ENCODE assay signal across 23 mouse cellular contexts in the genomic region with DNA sequence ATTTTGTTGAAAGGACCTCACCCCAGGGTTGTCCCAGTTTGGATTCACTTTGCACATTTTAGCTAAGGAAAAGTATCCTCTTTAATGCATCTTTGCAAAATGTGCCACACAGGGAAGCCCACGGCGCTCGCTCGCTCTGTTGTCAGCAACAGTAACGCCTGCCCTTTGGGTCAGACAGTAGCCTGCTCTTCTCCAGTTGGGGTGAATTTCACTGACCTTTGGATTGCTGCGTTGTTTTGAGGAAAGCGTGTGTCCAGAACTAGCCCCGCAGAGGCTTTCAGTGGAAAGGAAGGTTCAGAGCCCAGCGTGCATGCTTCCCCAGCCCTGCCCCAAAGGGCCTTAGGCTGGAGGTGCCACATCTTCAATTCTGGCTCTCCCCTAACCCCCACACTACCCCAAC. TPM values are rescaled to one million over a fixed set of nuclear protein-coding genes. Genes with fewer than 3 reads are reported as not detected.
A peak's percentile ranks its signal among the peaks of the same experiment; 100 is the strongest.
DNase-seq lines count a peak whose midpoint lies in the region; ATAC-seq and TF ChIP-seq lines count a peak whose summit lies in the region.
"Had no signal": no experiment of that assay in that cellular context is flagged by ENCODE, and none has a peak within 500 bp of the region (broad histone marks: within the 10 kb centered on the region; RNA-seq: fewer than 3 reads in every experiment).

No protein-coding gene starts in this region.

- H3K4me3 ChIP-seq in gastrocnemius, adult 2 months = no peak overlapping the region
- no peak overlapping the region for H3K4me3 ChIP-seq in liver, adult 2 months (ENCODE audit: insufficient read depth, low read depth, low read length)
- no peak overlapping the region for H3K4me3 ChIP-seq in liver, embryonic 12.5 days
- no peak overlapping the region for H3K4me3 ChIP-seq in midbrain, embryonic 13.5 days (replicated peaks)
- no peak overlapping the region for H3K4me3 ChIP-seq in midbrain, embryonic 15.5 days
- no peak overlapping the region for H3K4me3 ChIP-seq in myocyte
- H3K4me3 ChIP-seq: embryonic facial prominence, embryonic 12.5 days; forebrain, embryonic 13.5 days; hindbrain, embryonic 13.5 days had no signal

- H3K9ac ChIP-seq in liver, adult 2 months (ENCODE audit: low read depth, low read length) = peak overlapping the region; percentile 6; the same call in 1 of the 2 replicates
- no peak overlapping the region for H3K9ac ChIP-seq in liver, embryonic 12.5 days
- H3K9ac ChIP-seq in midbrain, embryonic 13.5 days (replicated peaks) = 0 out of 2 replicates have a peak overlapping the region, but pooled peaks have one; percentile 5
- H3K9ac ChIP-seq in midbrain, embryonic 15.5 days = no peak overlapping the region
- H3K9ac ChIP-seq: embryonic facial prominence, embryonic 12.5 days; forebrain, embryonic 13.5 days; forebrain, postnatal 0 days; hindbrain, embryonic 13.5 days had no signal

- intact Hi-C loops in gastrocnemius, adult 2 months (cut with DNase I) = no loop called here

- H3K36me3 ChIP-seq in liver, adult 2 months (ENCODE audit: control insufficient read depth, insufficient read depth, low read length) = 0 out of 2 replicates have a peak, but pooled peaks cover 1% of the 10 kb centered on the region
- peaks cover 7% of the 10 kb centered on the region; the same call in 1 of the 2 replicates for H3K36me3 ChIP-seq in liver, embryonic 12.5 days
- H3K36me3 ChIP-seq in midbrain, embryonic 13.5 days = peaks cover 12% of the 10 kb centered on the region
- H3K36me3 ChIP-seq in midbrain, embryonic 15.5 days (replicated peaks) = no peaks in the 10 kb centered on the region
- peaks cover 7% of the 10 kb centered on the region for H3K36me3 ChIP-seq in myocyte (ENCODE audit: control insufficient read depth, insufficient read depth)

- no peaks in the 10 kb centered on the region for H3K27me3 ChIP-seq in liver, adult 2 months (ENCODE audit: control insufficient read depth, insufficient read depth, low read length)
- H3K27me3 ChIP-seq in liver, embryonic 12.5 days (replicated peaks) = no peaks in the 10 kb centered on the region
- no peaks in the 10 kb centered on the region for H3K27me3 ChIP-seq in midbrain, embryonic 13.5 days
- H3K27me3 ChIP-seq in midbrain, embryonic 15.5 days (replicated peaks) = no peaks in the 10 kb centered on the region
- no peaks in the 10 kb centered on the region for H3K27me3 ChIP-seq in myocyte (ENCODE audit: control insufficient read depth, insufficient read depth, insufficient read length)
- H3K27me3 ChIP-seq: CH12.LX; embryonic facial prominence, embryonic 12.5 days; forebrain, embryonic 13.5 days; hindbrain, embryonic 13.5 days; Patski had no signal

- no peak overlapping the region for H3K4me2 ChIP-seq in liver, embryonic 12.5 days
- H3K4me2 ChIP-seq in midbrain, embryonic 13.5 days (replicated peaks) = no peak overlapping the region
- H3K4me2 ChIP-seq in midbrain, embryonic 15.5 days = no peak overlapping the region
- H3K4me2 ChIP-seq in myocyte (ENCODE audit: low read depth) = peak overlapping the region; percentile 10
- H3K4me2 ChIP-seq: embryonic facial prominence, embryonic 12.5 days; forebrain, embryonic 13.5 days; hindbrain, embryonic 13.5 days had no signal

- no peaks in the 10 kb centered on the region for H3K9me3 ChIP-seq in liver, embryonic 12.5 days (replicated peaks)
- no peaks in the 10 kb centered on the region for H3K9me3 ChIP-seq in midbrain, embryonic 13.5 days
- H3K9me3 ChIP-seq in midbrain, embryonic 15.5 days = no peaks in the 10 kb centered on the region
- H3K9me3 ChIP-seq: embryonic facial prominence, embryonic 12.5 days; forebrain, embryonic 13.5 days; hindbrain, embryonic 13.5 days had no signal

- H3K4me1 ChIP-seq in liver, adult 2 months (ENCODE audit: control insufficient read depth, insufficient read depth, low read length) = peaks cover 45% of the 10 kb centered on the region
- H3K4me1 ChIP-seq in liver, embryonic 12.5 days = peaks cover 44% of the 10 kb centered on the region
- peaks cover 27% of the 10 kb centered on the region for H3K4me1 ChIP-seq in midbrain, embryonic 13.5 days (replicated peaks)
- H3K4me1 ChIP-seq in midbrain, embryonic 15.5 days = peaks cover 14% of the 10 kb centered on the region

- no peak overlapping the region for H3ac ChIP-seq in myocyte (ENCODE audit: control insufficient read depth, insufficient read length)

- TF ChIP-seq CTCF in gastrocnemius, adult 2 months (IDR thresholded peaks at IDR 0.05) = no peak
- no peak for TF ChIP-seq CTCF in liver, adult 2 months (IDR thresholded peaks at IDR 0.05; ENCODE audit: low read depth, low read length)

- H3K27ac ChIP-seq in gastrocnemius, adult 2 months = peak overlapping the region; percentile 97
- peak overlapping the region; percentile 81 for H3K27ac ChIP-seq in liver, adult 2 months (replicated peaks; ENCODE audit: insufficient read depth, low read depth, low read length)
- H3K27ac ChIP-seq in liver, embryonic 12.5 days = no peak overlapping the region
- H3K27ac ChIP-seq in midbrain, embryonic 13.5 days = no peak overlapping the region
- no peak overlapping the region for H3K27ac ChIP-seq in midbrain, embryonic 15.5 days
- H3K27ac ChIP-seq: embryonic facial prominence, embryonic 12.5 days; forebrain, embryonic 13.5 days; hindbrain, embryonic 13.5 days; hindbrain, postnatal 0 days had no signal

- peaks cover 45% of the 10 kb centered on the region; the same call in 1 of the 2 replicates for H3K79me2 ChIP-seq in liver, adult 2 months (ENCODE audit: control insufficient read depth, insufficient read depth, low read length)
- peaks cover 90% of the 10 kb centered on the region for H3K79me2 ChIP-seq in myocyte (ENCODE audit: control insufficient read depth, insufficient read depth)

- no peak for TF ChIP-seq POLR2A in liver, adult 2 months (IDR thresholded peaks at IDR 0.05; ENCODE audit: extremely low read depth, insufficient read depth, low read length)
- TF ChIP-seq POLR2A in myocyte (IDR thresholded peaks at IDR 0.05; ENCODE audit: insufficient read length, low read depth) = no peak

- no peak for ATAC-seq in liver, embryonic 12.5 days
- ATAC-seq in midbrain, embryonic 13.5 days = no peak
- no peak for ATAC-seq in midbrain, embryonic 15.5 days (replicated peaks)
- ATAC-seq: activated CD4-positive, CD25-positive, alpha-beta regulatory T cell, adult 4 months; forebrain, embryonic 13.5 days; forebrain, postnatal 0 days; hindbrain, postnatal 0 days; Patski had no signal

- no peak for DNase-seq in gastrocnemius, adult 2 months
- DNase-seq in gastrocnemius, adult 18-20 months (ENCODE audit: low spot score) = no peak
- DNase-seq in liver, adult 2 months (ENCODE audit: extremely low read depth, low read depth, low spot score) = peak; percentile 78
- no peak for DNase-seq in right cerebral cortex, postnatal 14 days
- DNase-seq: adrenal gland, postnatal 25 days; cerebellum, adult 18-20 months; embryo, embryonic 11 days; forebrain, postnatal 0 days; gastrocnemius, postnatal 36 days; heart, adult 11 months; heart, postnatal 10 days had no signal

- WGBS in liver, adult 2 months = 19% methylated on average over 9 of the region's 9 CpGs
- 85% methylated on average over 9 of the region's 9 CpGs for WGBS in liver, embryonic 12.5 days (ENCODE audit: insufficient replicate concordance)
- WGBS in midbrain, embryonic 13.5 days = 92% methylated on average over 9 of the region's 9 CpGs
- WGBS in midbrain, embryonic 15.5 days = 89% methylated on average over 9 of the region's 9 CpGs

RNA-seq across cellular contexts. Expression of gene Stk40, which starts 11.7 kb away (rescaled TPM):
- 100 to 1,000 TPM; 102 to 108 TPM for total RNA-seq in gastrocnemius, adult 2 months (2021)
- total RNA-seq in gastrocnemius, adult 18-20 months (2021) = 100 to 1,000 TPM; 113 to 127 TPM
- total RNA-seq in liver, adult 2 months (2014; rRNA removed) = 6.5 and 10.8 TPM in 2 replicates
- polyA plus RNA-seq in liver, adult 2 months (2012; rRNA removed) = 22.5 and 22.9 TPM in 2 replicates
- 22.4 and 23.0 TPM in 2 replicates for polyA plus RNA-seq in liver, embryonic 12.5 days (2016; fragmentation: Nextera tagmentation; extraction: Ambion mirVana)
- polyA plus RNA-seq in midbrain, embryonic 13.5 days (2015; fragmentation: Nextera tagmentation; extraction: Ambion mirVana) = 35.7 and 37.0 TPM in 2 replicates
- 34.4 and 35.2 TPM in 2 replicates for polyA plus RNA-seq in midbrain, embryonic 15.5 days (2015; fragmentation: Nextera tagmentation; extraction: Ambion mirVana)
- polyA plus RNA-seq in myocyte (2012; fragmentation: generic; extraction: Trizol) = 25.9 TPM

RNA-seq across cellular contexts. Expression of gene Lsm10, which starts 19.0 kb away (rescaled TPM):
- total RNA-seq in gastrocnemius, adult 2 months (2021) = 1 to 10 TPM; 7.3 to 7.4 TPM
- 10 to 100 TPM in 1 of 2 experiments, 1 to 10 TPM in 1; 7.4 to 10.8 TPM for total RNA-seq in gastrocnemius, adult 18-20 months (2021)
- 20.0 and 30.0 TPM in 2 replicates for total RNA-seq in liver, adult 2 months (2014; rRNA removed)
- polyA plus RNA-seq in liver, adult 2 months (2012; rRNA removed) = 28.4 TPM in 2 replicates
- polyA plus RNA-seq in liver, embryonic 12.5 days (2016; fragmentation: Nextera tagmentation; extraction: Ambion mirVana) = 34.5 and 36.7 TPM in 2 replicates
- polyA plus RNA-seq in midbrain, embryonic 13.5 days (2015; fragmentation: Nextera tagmentation; extraction: Ambion mirVana) = 45.9 and 52.1 TPM in 2 replicates
- 48.7 and 53.0 TPM in 2 replicates for polyA plus RNA-seq in midbrain, embryonic 15.5 days (2015; fragmentation: Nextera tagmentation; extraction: Ambion mirVana)
- polyA plus RNA-seq in myocyte (2012; fragmentation: generic; extraction: Trizol) = 50.5 TPM

RNA-seq across cellular contexts. Expression of gene Eva1b, which starts 32.1 kb away (rescaled TPM):
- 1 to 10 TPM; 2.9 to 4.4 TPM for total RNA-seq in gastrocnemius, adult 2 months (2021)
- 1 to 10 TPM; 2.1 to 3.3 TPM for total RNA-seq in gastrocnemius, adult 18-20 months (2021)
- 8.0 and 9.5 TPM in 2 replicates for total RNA-seq in liver, adult 2 months (2014; rRNA removed)
- 15.8 and 18.1 TPM in 2 replicates for polyA plus RNA-seq in liver, adult 2 months (2012; rRNA removed)
- polyA plus RNA-seq in liver, embryonic 12.5 days (2016; fragmentation: Nextera tagmentation; extraction: Ambion mirVana) = 19.3 and 19.5 TPM in 2 replicates
- 10.3 and 12.9 TPM in 2 replicates for polyA plus RNA-seq in midbrain, embryonic 13.5 days (2015; fragmentation: Nextera tagmentation; extraction: Ambion mirVana)
- 11.8 and 12.0 TPM in 2 replicates for polyA plus RNA-seq in midbrain, embryonic 15.5 days (2015; fragmentation: Nextera tagmentation; extraction: Ambion mirVana)
- polyA plus RNA-seq in myocyte (2012; fragmentation: generic; extraction: Trizol) = 28.6 TPM

RNA-seq across cellular contexts. Expression of gene Sh3d21, which starts 47.9 kb away (rescaled TPM):
- total RNA-seq in gastrocnemius, adult 2 months (2021) = 1 to 10 TPM in 1 of 2 experiments, under 1 TPM in 1; 0.97 to 1.2 TPM
- under 1 TPM; 0.62 to 0.83 TPM for total RNA-seq in gastrocnemius, adult 18-20 months (2021)
- 0.54 and 0.65 TPM in 2 replicates for total RNA-seq in liver, adult 2 months (2014; rRNA removed)
- 0.26 and 0.55 TPM in 2 replicates for polyA plus RNA-seq in liver, adult 2 months (2012; rRNA removed)
- 1.3 and 1.6 TPM in 2 replicates for polyA plus RNA-seq in liver, embryonic 12.5 days (2016; fragmentation: Nextera tagmentation; extraction: Ambion mirVana)
- 0.55 and 1.0 TPM in 2 replicates for polyA plus RNA-seq in midbrain, embryonic 13.5 days (2015; fragmentation: Nextera tagmentation; extraction: Ambion mirVana)
- polyA plus RNA-seq in midbrain, embryonic 15.5 days (2015; fragmentation: Nextera tagmentation; extraction: Ambion mirVana) = 1.3 TPM in 2 replicates
- 0.23 TPM for polyA plus RNA-seq in myocyte (2012; fragmentation: generic; extraction: Trizol)
- total RNA-seq: common myeloid progenitor, adult 5-6 weeks had no signal

RNA-seq across cellular contexts. Expression of gene Oscp1, which starts 57.0 kb away (rescaled TPM):
- 1 to 10 TPM; 2.3 to 3.7 TPM for total RNA-seq in gastrocnemius, adult 2 months (2021)
- total RNA-seq in gastrocnemius, adult 18-20 months (2021) = 1 to 10 TPM; 3.1 TPM
- 0.37 and 0.74 TPM in 2 replicates for total RNA-seq in liver, adult 2 months (2014; rRNA removed)
- 0.20 TPM in 1 of 2 replicates, not detected in the other for polyA plus RNA-seq in liver, adult 2 months (2012; rRNA removed)
- 2.8 and 3.0 TPM in 2 replicates for polyA plus RNA-seq in liver, embryonic 12.5 days (2016; fragmentation: Nextera tagmentation; extraction: Ambion mirVana)
- polyA plus RNA-seq in midbrain, embryonic 13.5 days (2015; fragmentation: Nextera tagmentation; extraction: Ambion mirVana) = 35.5 and 36.2 TPM in 2 replicates
- polyA plus RNA-seq in midbrain, embryonic 15.5 days (2015; fragmentation: Nextera tagmentation; extraction: Ambion mirVana) = 43.7 and 47.7 TPM in 2 replicates
- 12.8 TPM for polyA plus RNA-seq in myocyte (2012; fragmentation: generic; extraction: Trizol)

Comparison
In these comparisons a context has a peak if more than half of its experiments do, and no peak if none do; other contexts are left out.
1. H3K27ac ChIP-seq: peak in gastrocnemius, adult 2 months (single experiment) and liver, adult 2 months (single experiment); none in liver, embryonic 12.5 days (single experiment), midbrain, embryonic 13.5 days (single experiment) and midbrain, embryonic 15.5 days (single experiment).
2. H3K9ac ChIP-seq: peak in liver, adult 2 months (single experiment) and midbrain, embryonic 13.5 days (single experiment); none in liver, embryonic 12.5 days (single experiment) and midbrain, embryonic 15.5 days (single experiment).